Mouse (Mus musculus): ENCODE measurements around the gene Irs2.

DNA sequence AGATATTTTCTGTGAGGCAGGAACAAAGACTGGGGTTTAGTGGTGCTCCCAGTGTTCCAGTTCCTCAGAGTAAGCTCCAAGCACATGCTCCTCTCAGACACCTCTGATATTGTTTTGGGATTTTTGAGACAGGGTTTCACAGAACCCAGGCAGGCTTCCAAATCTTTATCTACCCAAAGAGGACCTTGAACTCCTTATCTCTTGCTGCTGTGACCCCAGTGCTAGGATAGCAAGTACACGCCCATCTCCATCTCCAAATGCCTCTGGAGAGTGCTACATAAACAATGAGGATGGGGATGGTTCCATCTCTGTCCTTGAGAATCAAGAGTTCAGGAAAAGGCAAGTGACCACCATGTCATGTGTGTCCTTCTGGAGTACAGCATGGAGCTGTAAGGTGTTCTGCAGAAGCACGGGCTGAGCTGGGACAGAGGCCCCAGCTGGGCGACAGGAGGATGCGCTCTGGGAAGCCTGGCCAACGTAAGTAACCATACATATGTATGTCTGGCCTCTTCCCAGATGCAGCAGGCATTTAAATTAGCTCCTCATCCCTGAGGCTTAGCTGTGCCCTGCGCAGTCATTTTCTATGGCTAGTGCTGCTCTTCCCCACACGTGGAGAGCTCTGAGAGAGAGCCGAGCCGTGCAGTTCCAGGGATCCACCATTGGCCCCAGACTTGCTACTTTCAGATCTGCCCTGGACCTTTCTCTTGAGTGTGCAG, 34.8 kb upstream of the Irs2 start:
- no peak for TF ChIP-seq CTCF (IDR thresholded peaks at IDR 0.05; ENCODE audit: low read depth)
- no peak for TF ChIP-seq EP300 (IDR thresholded peaks at IDR 0.05; ENCODE audit: low read depth)

Data from heart, postnatal 0 days (tissue).